Mouse (Mus musculus) spleen, postnatal 14 days (tissue): ENCODE data around the gene Dnah17.

Experiments used
- DNase-seq, 2 experiments: peaks; one replicate each; pipeline ENCODE4 v3.0.0; 2021 to 2022; ENCODE audit warnings: low spot score in 2 of 2

Dnah17 gene

DNA sequence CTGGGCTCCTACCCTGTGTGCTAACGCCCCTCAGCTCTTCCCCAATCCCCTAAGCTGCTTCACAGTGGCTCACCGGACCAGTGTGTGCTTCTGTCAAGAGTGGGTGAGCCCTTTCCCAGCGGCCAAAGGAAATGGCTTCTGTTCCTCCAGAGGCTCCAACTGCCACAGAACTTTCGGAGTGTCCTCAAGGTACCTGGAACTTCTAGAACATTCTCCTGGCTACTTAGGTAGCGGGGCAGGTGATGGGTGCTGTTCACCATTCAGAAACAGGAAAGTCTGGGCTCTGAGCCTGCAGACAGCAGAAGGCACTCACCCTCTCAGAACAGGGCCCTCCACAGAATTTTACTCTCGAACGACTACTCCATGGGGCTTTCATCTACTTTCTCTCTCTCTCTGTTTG is at the start of gene Dnah17:
Gene Dnah17, minus strand, starts transcription at position 101 of the 400 bp plus-strand sequence.
- DNase-seq = no peak

DNA sequence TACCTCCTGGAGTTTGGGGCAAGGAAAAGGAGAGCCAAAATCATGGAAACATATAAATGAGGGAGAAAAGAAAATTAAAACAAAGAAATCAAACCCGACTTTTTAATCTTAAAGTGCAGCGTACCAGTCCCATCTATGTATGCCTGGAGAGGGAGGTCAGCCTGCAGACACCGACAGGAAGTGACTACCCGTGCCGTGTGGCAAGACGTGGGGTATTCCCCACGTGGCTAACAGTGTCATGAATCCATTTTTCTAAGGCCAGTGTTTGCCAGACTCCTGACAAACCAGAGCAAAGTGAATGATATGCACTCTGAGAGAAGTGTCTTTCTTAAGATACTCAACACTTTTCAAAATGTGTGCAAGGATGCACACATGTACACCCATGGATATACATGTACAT is 49.8 kb upstream of the Dnah17 start:
- no peak for DNase-seq

DNA sequence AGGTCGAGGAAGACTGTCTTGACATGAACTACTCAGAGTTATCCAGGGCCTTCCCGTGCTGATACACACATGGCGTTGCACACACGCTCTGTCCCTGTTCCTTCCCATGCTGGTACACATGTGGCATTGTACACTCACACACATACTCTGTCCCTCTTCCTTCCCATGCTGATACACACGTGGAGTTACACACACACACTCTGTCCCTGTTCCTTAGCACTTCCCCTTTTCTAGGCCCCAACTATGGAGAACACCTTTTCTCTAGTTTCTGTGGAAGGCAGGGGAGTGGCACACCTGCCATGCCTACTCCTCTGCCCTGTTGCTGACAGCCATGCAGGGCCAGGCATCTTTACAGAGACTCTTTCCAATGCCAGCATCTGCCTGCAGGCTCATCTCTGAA is 47.8 kb upstream of the Dnah17 start:
- DNase-seq = no peak

DNA sequence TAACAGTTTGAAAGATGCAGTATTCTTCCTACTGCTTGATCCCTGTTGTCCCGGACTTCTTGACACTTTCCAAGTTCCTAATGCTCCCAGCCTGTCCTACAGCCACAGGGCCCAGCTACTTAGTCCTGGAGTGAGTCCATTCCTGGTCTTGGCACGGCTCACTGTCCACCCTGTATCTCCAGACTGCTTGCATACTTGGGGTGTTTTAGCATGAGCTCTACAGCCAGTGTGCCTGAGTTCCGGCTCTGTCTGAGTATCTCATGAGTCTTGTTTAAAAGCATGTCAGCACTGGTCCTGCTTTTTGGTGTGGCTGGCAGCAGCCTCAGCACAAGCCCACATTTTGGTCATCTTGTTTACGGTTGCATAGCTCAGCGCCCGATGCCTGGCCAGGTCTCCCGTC is 44.3 kb upstream of the Dnah17 start:
- DNase-seq = no peak

DNA sequence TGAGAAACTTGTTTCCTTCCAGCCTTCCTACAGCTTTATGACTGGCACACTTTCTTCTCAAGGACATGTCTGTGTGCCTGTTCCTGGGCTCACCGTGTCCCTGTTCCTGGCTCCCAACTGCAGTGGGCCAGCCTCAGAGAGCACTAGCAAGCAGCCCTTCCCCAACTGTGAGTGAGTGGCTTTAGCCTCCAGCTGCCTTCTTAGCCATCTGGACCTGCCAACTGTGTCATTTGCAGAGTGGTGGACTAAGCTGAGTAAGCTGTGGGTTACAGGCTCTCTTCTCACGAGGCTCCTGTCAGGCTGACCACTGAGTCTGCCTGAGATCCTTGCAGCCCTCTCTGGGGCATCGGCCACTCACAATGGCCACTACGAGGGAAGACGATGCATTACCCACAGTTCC is 42.3 kb upstream of the Dnah17 start:
- DNase-seq = no peak

DNA sequence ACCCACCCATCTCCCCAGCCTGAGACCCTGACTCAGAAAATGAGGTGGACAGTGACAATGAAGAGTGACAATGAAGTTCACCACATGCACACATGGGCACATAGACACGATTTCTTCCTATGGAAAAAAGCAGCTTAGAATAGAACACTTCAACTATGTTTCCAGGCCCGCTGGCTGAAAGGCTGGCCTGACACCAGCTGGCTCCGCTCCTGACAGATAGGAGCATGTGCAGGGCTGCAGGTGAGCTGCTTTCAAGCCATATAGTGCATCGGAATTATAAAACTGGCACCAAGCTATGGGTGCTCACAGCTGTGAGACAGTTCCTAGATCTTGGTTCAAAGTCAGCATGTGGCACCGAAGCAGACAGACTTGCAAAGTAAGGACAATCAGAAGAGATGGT is 39.9 kb upstream of the Dnah17 start:
- DNase-seq = no peak

DNA sequence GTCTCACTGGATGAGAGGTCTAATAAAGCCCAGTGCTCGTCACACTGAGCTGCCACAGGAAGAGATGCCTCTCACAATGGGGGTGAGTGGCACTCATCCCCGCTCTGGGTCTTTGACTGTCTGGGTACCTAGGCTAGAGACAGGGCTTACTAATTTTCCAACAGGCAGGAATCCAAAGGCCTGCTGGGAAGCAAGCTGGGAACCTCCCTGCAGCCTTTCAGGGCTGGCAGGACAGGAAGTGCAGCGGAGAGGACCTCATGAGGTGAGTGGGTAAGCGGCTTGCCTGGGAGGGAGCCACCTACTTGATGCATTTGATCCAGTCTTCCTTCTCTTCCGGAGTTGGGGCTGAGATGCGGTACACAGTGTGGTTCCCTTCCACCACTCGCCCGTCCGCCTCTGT is 38.3 kb upstream of the Dnah17 start:
- DNase-seq = no peak

DNA sequence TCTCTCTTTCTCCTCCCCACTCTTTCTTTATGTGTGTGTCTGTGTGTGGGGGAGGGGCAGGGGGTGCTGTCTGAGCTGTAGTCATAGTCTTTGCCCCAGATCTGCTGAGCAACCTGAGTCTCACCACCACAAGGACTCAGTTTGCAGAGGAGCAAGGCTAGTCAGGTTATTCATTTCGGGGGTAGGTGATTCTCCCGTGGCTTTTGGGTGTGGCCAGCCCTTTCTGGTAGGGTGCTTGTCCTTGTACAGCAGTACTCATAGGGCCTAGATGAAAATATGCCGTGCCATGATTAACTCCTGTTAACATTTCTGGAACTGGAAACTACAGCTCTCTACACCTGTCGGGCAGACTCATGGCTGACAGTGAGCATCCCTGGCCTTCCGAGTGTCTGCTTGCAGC is 36.2 kb upstream of the Dnah17 start:
- no peak for DNase-seq

DNA sequence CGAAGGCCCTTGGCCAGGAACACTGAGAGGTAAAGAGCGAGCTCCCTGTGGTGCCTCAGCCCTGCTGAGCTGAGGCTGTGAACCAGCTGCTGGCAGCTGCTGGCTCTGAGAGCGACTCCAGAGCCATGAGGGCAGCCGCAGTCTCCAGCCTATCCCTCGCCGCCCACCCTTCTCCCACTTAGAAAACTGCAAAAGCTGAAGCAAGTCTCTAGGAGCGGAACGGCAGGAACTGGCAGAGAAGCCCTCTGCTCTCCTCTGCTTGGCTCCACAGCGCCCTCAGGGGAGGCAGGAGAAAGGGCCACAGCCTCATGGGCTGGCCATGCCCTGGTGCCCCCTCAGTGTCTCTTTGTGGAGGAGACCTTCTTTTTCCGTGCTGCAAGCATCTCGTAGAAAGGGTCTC is 35.2 kb upstream of the Dnah17 start:
- DNase-seq = no peak

DNA sequence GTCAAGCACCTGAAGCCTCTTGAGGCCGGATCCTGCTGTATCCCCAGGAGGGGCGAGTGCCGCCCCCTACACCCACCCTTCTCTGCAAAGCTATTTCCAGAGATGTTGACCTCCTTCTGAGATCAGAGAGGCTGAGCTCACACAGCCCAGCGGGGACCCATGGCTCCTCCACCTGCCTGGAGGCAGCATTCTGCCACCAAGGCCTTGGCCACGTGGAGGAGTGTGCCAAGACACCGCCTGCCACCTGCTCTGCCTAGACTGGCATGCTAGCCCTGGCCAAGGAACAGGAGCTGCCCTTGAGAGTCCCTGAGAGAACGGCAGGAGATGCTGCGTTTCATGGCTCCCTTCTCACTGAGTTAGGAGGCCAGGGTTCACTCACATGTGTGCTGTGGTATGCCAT is 34.1 kb upstream of the Dnah17 start:
- no peak for DNase-seq

DNA sequence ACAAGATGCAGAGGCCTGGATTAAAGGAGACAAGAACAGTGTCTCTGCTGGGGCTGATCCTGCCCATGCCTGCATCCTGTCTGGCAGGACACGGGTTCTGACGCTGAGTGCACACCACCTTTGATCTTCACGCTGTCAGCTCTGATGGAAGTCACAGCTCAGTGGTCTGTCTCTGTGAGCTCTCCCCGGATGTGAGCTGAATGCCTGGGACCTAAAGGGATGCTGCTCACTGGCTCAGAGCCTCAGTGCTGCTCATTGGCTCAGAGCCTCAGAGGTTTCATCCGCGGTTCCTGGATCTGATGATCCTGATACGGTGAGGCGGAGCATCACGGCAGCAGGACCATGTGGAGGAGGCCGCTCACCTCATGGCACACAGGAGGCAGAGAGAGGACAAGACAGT is 31.8 kb upstream of the Dnah17 start:
- DNase-seq = no peak

DNA sequence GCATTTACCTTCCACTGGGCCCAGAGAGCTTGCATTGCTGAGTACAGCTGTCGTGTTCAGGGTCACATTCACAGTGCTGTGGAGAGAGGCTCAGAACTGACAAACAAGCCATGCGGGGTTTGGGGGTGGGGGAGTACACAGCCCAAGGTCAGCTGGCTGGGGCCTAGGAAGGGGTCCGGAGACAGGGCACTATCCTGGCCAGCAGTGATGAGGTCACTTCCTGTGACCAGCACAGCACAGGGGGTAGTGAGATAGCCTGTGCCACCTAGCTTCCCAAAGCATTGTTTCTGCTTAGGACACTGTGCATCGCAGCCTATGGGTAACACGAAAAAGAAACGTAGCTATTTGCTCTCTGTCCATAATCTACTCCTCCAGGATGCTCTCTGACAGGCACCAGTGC is 30.8 kb upstream of the Dnah17 start:
- no peak for DNase-seq

DNA sequence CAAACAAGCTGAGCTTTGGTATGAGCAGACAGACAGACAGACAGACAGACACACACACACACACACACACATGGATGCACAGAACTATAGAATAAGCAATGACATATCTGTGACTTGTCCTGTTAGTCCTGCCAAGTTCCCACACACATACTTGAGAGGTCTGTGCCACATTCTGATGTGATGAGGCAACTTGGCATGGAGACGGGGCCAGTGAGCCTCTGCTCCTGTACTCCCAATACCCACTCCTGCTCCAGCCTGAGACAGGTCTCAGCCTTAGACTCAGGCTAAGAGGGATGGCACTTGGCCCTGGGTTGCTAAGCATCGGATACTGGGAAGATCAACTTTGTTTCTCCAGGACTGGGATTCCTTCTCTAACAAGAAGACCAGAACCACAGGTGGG is 30.3 kb upstream of the Dnah17 start:
- DNase-seq = no peak

DNA sequence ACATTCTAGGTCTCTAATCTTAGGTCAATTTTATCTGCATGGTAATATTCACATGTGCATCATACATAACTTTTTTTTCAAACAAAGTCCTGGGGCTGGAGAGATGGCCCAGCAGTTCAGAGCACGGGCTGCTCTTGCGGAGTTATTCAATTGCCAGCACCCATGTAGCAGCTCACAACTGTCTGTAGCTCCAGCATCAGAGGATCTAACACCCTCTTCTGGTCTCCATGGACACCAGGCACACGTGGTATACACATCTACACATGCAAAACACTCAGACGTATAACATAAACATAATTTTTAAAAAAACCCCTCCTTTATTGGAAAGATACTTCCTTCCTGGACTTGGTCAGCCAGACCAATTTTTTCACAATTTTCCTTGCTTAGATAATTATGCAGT is 28.3 kb upstream of the Dnah17 start:
- DNase-seq = no peak

DNA sequence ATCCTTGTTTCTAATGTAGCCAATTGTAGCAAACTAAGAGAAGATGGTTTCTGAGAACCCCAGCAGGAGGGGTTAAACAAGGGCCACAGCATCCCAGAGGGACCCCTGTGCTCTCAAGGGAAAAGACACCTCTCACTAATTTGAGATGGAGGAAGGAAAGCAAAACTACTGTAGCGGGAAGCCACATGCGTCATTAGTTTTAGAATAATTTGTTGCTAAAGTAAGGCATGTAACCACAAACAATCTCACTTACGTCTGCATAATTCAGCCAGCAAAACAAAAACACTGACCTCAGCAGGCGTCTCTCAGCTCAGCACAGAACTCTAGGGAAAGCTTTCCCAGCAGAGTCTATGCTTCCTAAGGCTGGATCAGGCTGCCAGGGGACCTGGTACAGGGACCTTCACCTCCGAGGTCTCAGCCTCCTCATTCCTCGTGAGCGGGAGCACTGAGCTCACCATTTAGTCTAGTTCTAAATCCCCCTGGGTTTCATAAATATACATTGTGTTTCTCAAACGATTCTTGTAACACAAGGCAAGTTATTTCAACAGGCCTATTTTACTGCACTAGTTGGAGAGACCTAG is 26.1 kb upstream of the Dnah17 start:
- DNase-seq = peak; percentile 21 to 44

DNA sequence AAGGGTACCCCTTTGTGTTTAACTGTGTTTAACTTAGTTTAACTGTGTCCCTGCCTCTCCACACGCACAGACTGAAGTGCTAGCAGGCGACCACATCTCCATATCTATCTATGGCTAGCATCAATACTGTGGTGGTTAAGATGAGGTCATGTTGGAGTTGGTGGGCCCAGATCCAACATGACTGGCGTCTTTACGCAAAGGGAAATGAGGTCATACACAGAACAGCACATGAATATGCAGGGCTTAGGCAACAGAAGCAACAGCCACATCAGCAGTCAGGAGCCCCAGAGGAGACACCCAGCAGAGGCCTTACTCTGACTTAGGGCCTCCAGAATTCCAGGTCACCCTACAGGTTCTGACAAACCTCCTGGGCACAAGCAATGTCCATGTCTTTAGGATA is 22.5 kb upstream of the Dnah17 start:
- DNase-seq = no peak

DNA sequence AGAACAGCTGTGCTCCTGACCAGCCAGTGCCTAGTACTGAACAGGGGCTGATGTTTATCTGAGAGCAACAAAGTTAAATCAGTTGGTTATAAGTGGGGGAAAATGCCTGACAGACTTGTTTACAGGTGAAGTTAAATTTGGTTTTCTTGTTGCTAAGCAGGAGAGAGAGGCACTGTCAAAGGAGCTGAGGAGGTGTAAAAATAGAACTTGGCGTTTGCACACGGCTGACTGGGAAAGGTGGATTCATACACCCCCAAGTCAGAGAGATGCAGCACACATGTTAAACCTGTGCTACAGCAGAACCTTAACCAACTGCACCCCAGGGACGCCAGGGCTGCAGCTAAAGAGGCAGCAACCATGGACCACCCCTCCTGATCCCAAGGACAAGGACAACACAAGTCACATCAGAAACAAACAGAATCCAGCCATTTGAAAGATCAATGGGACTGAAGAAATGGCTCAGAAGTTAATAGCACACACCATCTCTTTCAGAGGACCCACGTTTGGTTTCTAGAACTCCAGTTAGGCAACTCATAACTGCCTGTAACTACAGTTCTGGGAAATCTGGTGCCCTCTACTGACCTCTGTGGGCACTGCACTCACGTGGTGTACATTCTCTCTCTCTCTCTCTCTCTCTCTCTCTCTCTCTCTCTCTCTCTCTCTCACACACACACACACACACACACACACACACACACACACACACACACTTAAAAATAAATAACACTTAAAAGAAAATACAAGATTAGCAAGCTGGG is 21.2 kb upstream of the Dnah17 start:
- DNase-seq = no peak

DNA sequence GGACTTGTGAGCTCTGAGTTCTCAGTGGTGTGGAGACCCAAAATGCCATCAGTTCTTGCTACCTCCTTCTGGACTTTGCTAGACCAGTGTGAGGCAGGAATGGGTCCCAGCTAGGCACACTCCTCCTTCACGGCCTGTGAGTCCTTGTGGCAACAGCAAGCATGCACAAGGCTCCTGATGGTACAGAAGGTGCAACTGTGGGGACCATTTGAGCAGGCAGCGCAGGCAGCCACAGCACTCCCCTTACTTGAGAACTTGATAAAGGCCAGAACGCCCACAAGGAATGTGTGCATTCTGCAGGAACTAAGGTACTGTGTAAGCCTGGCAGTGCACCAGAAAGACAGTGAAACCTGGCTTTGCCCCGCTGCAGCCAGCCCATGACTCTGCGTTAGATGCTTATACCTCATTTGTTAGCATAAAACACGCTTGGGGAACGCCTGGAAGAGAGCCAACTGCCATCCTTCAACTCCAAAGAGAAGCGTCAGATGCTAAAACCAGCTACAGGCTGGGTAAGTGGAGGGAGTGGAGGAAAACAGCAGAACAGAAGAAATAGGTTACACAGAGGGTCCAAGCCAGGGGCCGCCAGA is 19.8 kb upstream of the Dnah17 start:
- DNase-seq = no peak

DNA sequence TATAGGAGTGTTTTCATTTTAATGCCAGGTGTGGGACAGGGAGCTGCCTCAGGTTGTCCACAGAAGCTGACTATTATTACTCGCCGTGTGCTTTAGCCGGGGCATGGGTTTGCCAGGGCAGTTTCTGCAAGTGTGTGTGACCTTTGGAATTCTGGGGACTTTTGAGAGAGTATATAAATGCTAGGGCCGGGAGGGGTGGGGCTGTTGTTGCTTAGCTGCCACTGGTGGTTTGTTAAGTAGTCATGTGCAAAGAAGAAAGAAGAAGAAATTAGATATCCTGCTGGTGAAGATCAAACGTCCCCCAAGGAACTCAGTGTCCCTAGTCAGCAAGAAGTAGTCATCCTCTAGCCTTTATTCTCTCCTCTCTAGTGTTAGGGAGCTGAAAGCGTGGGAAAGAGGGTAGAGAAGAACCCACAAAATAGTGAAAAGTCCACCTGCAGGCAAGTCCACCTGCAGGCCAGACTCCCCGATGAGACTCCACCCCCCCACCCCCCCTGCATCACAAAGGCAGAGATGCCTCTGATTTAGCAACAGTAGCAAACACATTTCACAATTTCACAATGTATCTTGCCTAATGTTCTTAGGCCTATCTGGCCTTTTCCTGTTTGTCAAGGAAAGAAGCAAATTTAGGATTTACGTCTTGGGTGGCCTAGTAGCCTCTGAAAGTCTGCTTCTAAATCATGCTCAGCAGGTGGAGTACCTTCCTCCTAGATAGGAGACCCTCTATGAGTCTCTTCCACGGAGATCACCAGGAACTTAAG is 17.6 kb upstream of the Dnah17 start:
- no peak for DNase-seq

DNA sequence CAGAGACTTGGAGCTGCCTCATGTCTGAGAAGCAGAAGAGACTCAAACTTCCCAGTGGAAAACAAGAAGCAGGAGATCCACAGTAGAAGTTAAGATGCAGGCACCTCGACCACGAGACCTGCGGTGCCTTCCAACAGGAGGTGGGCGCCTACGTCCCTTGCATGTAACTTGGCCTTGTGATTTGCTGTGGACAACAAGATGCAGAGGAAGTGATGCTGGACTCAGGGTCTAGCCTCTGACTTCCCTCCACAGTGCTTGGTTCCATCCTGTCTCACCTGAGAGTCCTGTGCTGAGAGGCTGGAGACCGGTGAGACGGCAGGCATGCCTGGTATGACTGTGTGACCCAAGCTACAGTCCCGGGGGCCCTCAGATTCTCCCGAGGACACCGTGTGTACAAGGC is 16.0 kb upstream of the Dnah17 start:
- no peak for DNase-seq

DNA sequence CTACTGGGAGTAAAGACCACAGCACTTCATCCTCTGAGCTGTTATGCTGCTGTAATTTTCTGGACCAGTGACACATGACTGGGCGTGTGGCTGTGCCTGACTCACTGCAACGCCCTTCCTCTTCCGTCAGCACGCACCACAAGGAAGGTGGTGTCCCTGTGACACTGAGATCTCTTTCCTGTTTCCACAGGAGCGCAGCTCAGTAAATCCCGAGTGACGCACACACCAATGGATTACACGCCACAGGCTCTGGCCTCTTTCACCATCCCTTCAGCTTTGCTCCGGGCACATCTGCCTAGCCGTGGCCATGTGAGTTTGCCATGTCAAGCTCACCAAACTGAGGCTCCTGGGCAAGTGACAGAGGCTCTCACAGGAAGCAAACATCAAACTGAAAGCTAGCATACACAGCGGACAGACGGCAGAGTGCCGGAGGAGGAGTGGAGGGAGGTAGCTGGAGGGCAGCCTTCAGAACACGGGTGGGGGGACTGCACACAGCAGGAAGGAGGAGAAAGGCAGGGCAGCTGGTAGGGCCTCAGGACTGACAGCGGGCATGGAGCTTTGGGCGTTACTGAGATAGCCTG is 15.4 kb upstream of the Dnah17 start:
- DNase-seq = peak; percentile 36 to 46

DNA sequence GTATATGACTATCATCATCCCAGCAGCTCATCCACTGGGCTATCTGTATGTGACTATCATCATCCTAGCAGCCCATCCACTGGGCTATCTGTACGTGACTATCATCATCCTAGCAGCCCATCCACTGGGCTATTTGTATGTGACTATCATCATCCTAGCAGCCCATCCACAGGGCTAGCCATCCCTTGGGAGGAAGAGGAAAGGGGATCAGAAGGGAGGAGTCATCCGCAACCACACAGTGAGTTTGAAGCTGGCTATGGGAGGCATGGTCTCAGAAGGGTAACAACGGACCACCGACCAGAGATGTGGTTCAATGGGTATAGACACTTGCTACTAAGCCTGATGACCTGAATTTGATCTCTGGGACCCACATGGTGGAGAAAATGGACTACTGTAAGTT is 14.7 kb upstream of the Dnah17 start:
- no peak for DNase-seq
